Mouse (Mus musculus) spleen, adult 2 months (tissue): ENCODE measurements around the gene Wfdc15a.

Experiments
- CTCF ChIP-seq: fragments of 200-500 bp; IDR thresholded peaks from 2 replicates; pipeline ENCODE4 v1.5.1; 2011; ENCODE audit warnings: mild to moderate bottlenecking, inconsistent platforms; ENCODE audit not compliant: insufficient read depth, insufficient read length, insufficient replicate concordance; ENCODE audit errors: extremely low read depth
- POLR2A ChIP-seq: fragments of 200-500 bp; IDR thresholded peaks from 2 replicates; pipeline ENCODE4 v1.6.1; 2011; ENCODE audit warnings: low read depth, low read length, inconsistent platforms

DNA sequence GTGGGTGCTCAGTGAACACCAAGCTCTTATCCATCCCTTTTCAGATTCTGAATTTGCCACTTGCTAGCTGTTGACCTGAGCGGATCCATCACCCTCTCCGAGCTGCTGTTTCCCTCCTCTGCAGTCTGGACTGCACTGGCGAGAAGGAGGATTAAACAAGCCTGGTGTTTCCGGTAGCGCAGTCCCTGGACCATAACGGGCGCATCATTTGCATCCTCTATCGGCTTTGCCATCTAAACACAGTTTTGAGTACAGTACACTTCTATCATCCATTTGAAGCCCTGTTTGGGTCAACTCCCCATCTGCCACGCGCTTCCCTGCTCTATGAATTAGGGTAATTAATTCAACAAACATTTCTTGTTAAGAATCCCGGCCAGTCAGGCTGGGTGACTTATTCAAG is 29.6 kb downstream of the Wfdc15a start:
- no peak for TF ChIP-seq CTCF
- no peak for TF ChIP-seq POLR2A
